Mouse (Mus musculus) ZHBTc4 (cell line): Measurements from ENCODE around the gene Odf2.
A peak's percentile ranks its signal among the peaks of the same experiment; 100 is the strongest.

Source experiments
- DNase-seq: peaks from one replicate; pipeline ENCODE4 v3.0.0-alpha.2; 2011; ENCODE audit warnings: low read depth, low spot score

The Odf2 gene

GRCm38 (mm10) chr2:29931194-29931593 is 42.2 kb downstream of the Odf2 start:
- DNase-seq = no peak

GRCm38 (mm10) chr2:29934906-29935599 is 46.0 kb downstream of the Odf2 start, which contains the start of gene Gle1:
Gle1 (plus strand) TSS chr2:29935426.
- DNase-seq = peak; percentile 98

- no peak for DNase-seq
Measured at GRCm38 (mm10) chr2:29940073-29940472, 51.1 kb downstream of the Odf2 start.

GRCm38 (mm10) chr2:29940826-29941225 is 51.8 kb downstream of the Odf2 start:
- no peak for DNase-seq

GRCm38 (mm10) chr2:29944723-29945122 is 55.7 kb downstream of the Odf2 start:
- peak; percentile 76 for DNase-seq

GRCm38 (mm10) chr2:29948896-29949295 is 59.9 kb downstream of the Odf2 start:
- DNase-seq = no peak

GRCm38 (mm10) chr2:29961246-29961645 is 72.2 kb downstream of the Odf2 start:
- no peak for DNase-seq

GRCm38 (mm10) chr2:29964354-29965249 is 75.6 kb downstream of the Odf2 start:
- DNase-seq = no peak

GRCm38 (mm10) chr2:29965250-29965843 is 76.3 kb downstream of the Odf2 start, which contains the start of gene Sptan1:
Sptan1 (plus strand) TSS chr2:29965560.
- peak; percentile 98 for DNase-seq

- peak; percentile 37 for DNase-seq
Measured at GRCm38 (mm10) chr2:29965906-29966305, 76.9 kb downstream of the Odf2 start.

- no peak for DNase-seq
Measured at GRCm38 (mm10) chr2:29966826-29967225, 77.8 kb downstream of the Odf2 start.

- no peak for DNase-seq
Measured at GRCm38 (mm10) chr2:29967768-29968167, 78.7 kb downstream of the Odf2 start.

- DNase-seq = no peak
Measured at GRCm38 (mm10) chr2:29968638-29969037, 79.6 kb downstream of the Odf2 start.

- no peak for DNase-seq
Measured at GRCm38 (mm10) chr2:29971838-29972635, 83.0 kb downstream of the Odf2 start.

GRCm38 (mm10) chr2:29973525-29973924 is 84.5 kb downstream of the Odf2 start:
- peak; percentile 83 for DNase-seq

GRCm38 (mm10) chr2:29977307-29977706 is 88.3 kb downstream of the Odf2 start:
- DNase-seq = peak; percentile 65

- no peak for DNase-seq
Measured at GRCm38 (mm10) chr2:29980661-29981060, 91.6 kb downstream of the Odf2 start.
